18 mouse cellular contexts compared by ENCODE assay signal in genomic region chr9:122732126-122732810, GRCm38 (mm10). TPM values are rescaled to one million over a fixed set of nuclear protein-coding genes. Genes with fewer than 3 reads are reported as not detected.
A peak's percentile ranks its signal among the peaks of the same experiment; 100 is the strongest.
DNase-seq lines count a peak whose midpoint lies in the region; ATAC-seq and TF ChIP-seq lines count a peak whose summit lies in the region.
"Had no signal": no experiment of that assay in that cellular context is flagged by ENCODE, and none has a peak within 500 bp of the region (broad histone marks: within the 10 kb centered on the region; RNA-seq: fewer than 3 reads in every experiment).

No protein-coding gene starts in this region.

- H3K4me1 ChIP-seq in heart, embryonic 11.5 days (ENCODE audit: control insufficient read depth, insufficient read depth, low read length), result no peaks in the 10 kb centered on the region
- 0 out of 2 replicates have a peak, but pooled peaks cover 3% of the 10 kb centered on the region for H3K4me1 ChIP-seq in lung, embryonic 15.5 days
- H3K4me1 ChIP-seq in intestine, postnatal 0 days (replicated peaks; ENCODE audit: control insufficient read depth, insufficient read depth, low read length), result no peaks in the 10 kb centered on the region
- H3K4me1 ChIP-seq in stomach, embryonic 16.5 days (ENCODE audit: control insufficient read depth, insufficient read depth, low read length), result no peaks in the 10 kb centered on the region
- H3K4me1 ChIP-seq: heart, embryonic 15.5 days had no signal

- no peaks in the 10 kb centered on the region for H3K9me3 ChIP-seq in heart, embryonic 11.5 days (replicated peaks; ENCODE audit: control insufficient read depth, low read length)
- H3K9me3 ChIP-seq in lung, embryonic 15.5 days, result no peaks in the 10 kb centered on the region
- no peaks in the 10 kb centered on the region for H3K9me3 ChIP-seq in intestine, postnatal 0 days (ENCODE audit: control insufficient read depth)
- no peaks in the 10 kb centered on the region for H3K9me3 ChIP-seq in stomach, embryonic 16.5 days (replicated peaks; ENCODE audit: control insufficient read depth, low read length)
- H3K9me3 ChIP-seq: heart, embryonic 15.5 days; hindbrain, embryonic 13.5 days had no signal

- H3K27me3 ChIP-seq in heart, embryonic 11.5 days (ENCODE audit: control insufficient read depth, insufficient read depth, low read length), result 0 out of 2 replicates have a peak, but pooled peaks cover 2% of the 10 kb centered on the region
- H3K27me3 ChIP-seq in lung, embryonic 15.5 days, result peaks cover 7% of the 10 kb centered on the region; the same call in 1 of the 2 replicates
- 0 out of 2 replicates have a peak, but pooled peaks cover 3% of the 10 kb centered on the region for H3K27me3 ChIP-seq in intestine, postnatal 0 days (replicated peaks; ENCODE audit: control insufficient read depth, insufficient read depth, low read length)
- H3K27me3 ChIP-seq in stomach, embryonic 16.5 days (ENCODE audit: control insufficient read depth, insufficient read depth, low read length), result no peaks in the 10 kb centered on the region; the same call in 1 of the 2 replicates

- 42% methylated on average over 8 of the region's 8 CpGs for WGBS in heart, embryonic 11.5 days (ENCODE audit: insufficient replicate concordance)
- WGBS in lung, embryonic 15.5 days, result 43% methylated on average over 8 of the region's 8 CpGs
- 41% methylated on average over 8 of the region's 8 CpGs for WGBS in intestine, postnatal 0 days
- WGBS in stomach, embryonic 16.5 days, result 46% methylated on average over 8 of the region's 8 CpGs

- no peak overlapping the region for H3K27ac ChIP-seq in heart, embryonic 11.5 days (ENCODE audit: low read depth, low read length)
- no peak overlapping the region for H3K27ac ChIP-seq in lung, embryonic 15.5 days
- no peak overlapping the region for H3K27ac ChIP-seq in intestine, postnatal 0 days (ENCODE audit: low read depth, low read length)
- no peak overlapping the region for H3K27ac ChIP-seq in stomach, embryonic 16.5 days (ENCODE audit: low read length)
- H3K27ac ChIP-seq: heart, embryonic 15.5 days; hindbrain, embryonic 13.5 days had no signal

- TF ChIP-seq CTCF in intestine, postnatal 0 days (IDR thresholded peaks at IDR 0.05; ENCODE audit: low read depth), result no peak

- no peak for DNase-seq in heart, adult 18-20 months
- DNase-seq in lung, postnatal 14 days, result no peak
- DNase-seq in left cerebral cortex, adult 9 months (ENCODE audit: low spot score in 2 of 2), result no peak
- DNase-seq: gastrocnemius, postnatal 14 days had no signal

- no peak overlapping the region for H3K4me3 ChIP-seq in heart, embryonic 11.5 days (ENCODE audit: low read depth, low read length)
- no peak overlapping the region for H3K4me3 ChIP-seq in lung, embryonic 15.5 days
- no peak overlapping the region for H3K4me3 ChIP-seq in intestine, postnatal 0 days (ENCODE audit: low read depth, low read length)
- no peak overlapping the region for H3K4me3 ChIP-seq in stomach, embryonic 16.5 days (replicated peaks; ENCODE audit: low read length)

- 0 out of 2 replicates have a peak overlapping the region, but pooled peaks have one; percentile 27 for H3K4me2 ChIP-seq in heart, embryonic 11.5 days
- H3K4me2 ChIP-seq in lung, embryonic 15.5 days, result peak overlapping the region; percentile 25
- H3K4me2 ChIP-seq in intestine, postnatal 0 days (replicated peaks; ENCODE audit: low read depth), result peak overlapping the region; percentile 44; the same call in 1 of the 2 replicates
- peak overlapping the region; percentile 16; the same call in 1 of the 2 replicates for H3K4me2 ChIP-seq in stomach, embryonic 16.5 days (ENCODE audit: low read depth, low read length)
- H3K4me2 ChIP-seq: hindbrain, embryonic 13.5 days had no signal

- no peak overlapping the region for H3K9ac ChIP-seq in heart, embryonic 11.5 days (ENCODE audit: low read depth, low read length)
- no peak overlapping the region for H3K9ac ChIP-seq in lung, embryonic 15.5 days
- H3K9ac ChIP-seq in intestine, postnatal 0 days (ENCODE audit: low read depth, low read length), result no peak overlapping the region
- no peak overlapping the region for H3K9ac ChIP-seq in stomach, embryonic 16.5 days (ENCODE audit: low read length)
- H3K9ac ChIP-seq: heart, embryonic 15.5 days; hindbrain, embryonic 13.5 days had no signal

- H3K36me3 ChIP-seq in heart, embryonic 11.5 days (ENCODE audit: control insufficient read depth, insufficient read depth, low read length), result no peaks in the 10 kb centered on the region
- no peaks in the 10 kb centered on the region for H3K36me3 ChIP-seq in lung, embryonic 15.5 days
- H3K36me3 ChIP-seq in intestine, postnatal 0 days (ENCODE audit: control insufficient read depth, insufficient read depth), result no peaks in the 10 kb centered on the region
- no peaks in the 10 kb centered on the region for H3K36me3 ChIP-seq in stomach, embryonic 16.5 days (ENCODE audit: control insufficient read depth, insufficient read depth, low read length)
- H3K36me3 ChIP-seq: heart, embryonic 15.5 days; hindbrain, embryonic 13.5 days had no signal

- ATAC-seq in heart, embryonic 11.5 days (replicated peaks; ENCODE audit: insufficient number of reproducible peaks, low FRiP score, low TSS enrichment), result no peak
- ATAC-seq in lung, embryonic 15.5 days (ENCODE audit: borderline replicate concordance, extremely low read depth, low FRiP score, low TSS enrichment), result no peak
- ATAC-seq in intestine, postnatal 0 days, result no peak
- no peak for ATAC-seq in stomach, embryonic 16.5 days (ENCODE audit: insufficient read depth, low FRiP score)

RNA-seq across cellular contexts. Expression of gene Topaz1, which starts 14.9 kb away (rescaled TPM):
- polyA plus RNA-seq in heart, embryonic 11.5 days (2014; fragmentation: Nextera tagmentation; extraction: Ambion mirVana), result 0.10 TPM in 1 of 2 replicates, not detected in the other
- not detected for total RNA-seq in heart, adult 18-20 months (2021)
- 0.04 and 0.05 TPM in 2 replicates for polyA plus RNA-seq in lung, embryonic 15.5 days (2015; fragmentation: Nextera tagmentation; extraction: Ambion mirVana)
- polyA plus RNA-seq in intestine, postnatal 0 days (2015; fragmentation: Nextera tagmentation; extraction: Ambion mirVana), result 0.04 and 0.16 TPM in 2 replicates
- polyA plus RNA-seq in stomach, embryonic 16.5 days (2015; fragmentation: Nextera tagmentation; extraction: Ambion mirVana), result 0.04 TPM in 1 of 2 replicates, not detected in the other
- total RNA-seq: adrenal gland, adult 18-20 months; gastrocnemius, postnatal 14 days; layer of hippocampus, postnatal 10 days; left cerebral cortex, postnatal 10 days; liver, adult 2 months had no signal
- polyA plus RNA-seq: cortical plate, adult 2 months; embryonic facial prominence, embryonic 14.5 days; hindbrain, embryonic 13.5 days; intestine, embryonic 14.5 days; liver, adult 2 months; neural tube, embryonic 11.5 days had no signal
